Mouse (Mus musculus) hindbrain, embryonic 14.5 days (tissue): ENCODE data around the gene Ninj1. TPM values are rescaled to one million over a fixed set of nuclear protein-coding genes. Genes with fewer than 3 reads are reported as not detected.

Experiments used
- ATAC-seq: fragments of 200-750 bp; cut with Nextera tagmentation; 2 replicates; pipeline ENCODE4 v1.8.0; 2017; ENCODE audit warnings: moderate number of reproducible peaks, mild to moderate bottlenecking, moderate TSS enrichment, moderate library complexity; ENCODE audit not compliant: low FRiP score
- DNase-seq: peaks from one replicate; pipeline ENCODE4 v3.0.0-alpha.2; 2015; ENCODE audit warnings: low spot score
- H3K27ac ChIP-seq: fragments of 300-500 bp; sonication (generic); 2 replicates; pipeline ENCODE4 v1.5.1; 2014; ENCODE audit warnings: mild to moderate bottlenecking, moderate library complexity
- H3K27me3 ChIP-seq: fragments of 300-500 bp; sonication (generic); 2 replicates; pipeline ENCODE4 v1.6.1; 2014; ENCODE audit warnings: mild to moderate bottlenecking, low read length, mixed read lengths; ENCODE audit not compliant: control insufficient read depth, insufficient read depth
- H3K36me3 ChIP-seq: fragments of 300-500 bp; sonication (generic); replicated peaks from 2 replicates; pipeline ENCODE4 v1.6.1; 2014; ENCODE audit not compliant: control insufficient read depth, insufficient read depth
- H3K4me1 ChIP-seq: fragments of 300-500 bp; sonication (generic); replicated peaks from 2 replicates; pipeline ENCODE4 v1.6.1; 2014; ENCODE audit warnings: antibody characterized with exemption, low read length, mixed read lengths; ENCODE audit not compliant: control insufficient read depth, insufficient read depth
- H3K4me2 ChIP-seq: fragments of 300-500 bp; sonication (generic); replicated peaks from 2 replicates; pipeline ENCODE4 v1.6.1; 2014; ENCODE audit warnings: mild to moderate bottlenecking, moderate library complexity
- H3K4me3 ChIP-seq: fragments of 300-500 bp; sonication (generic); replicated peaks from 2 replicates; pipeline ENCODE4 v1.5.1; 2014; ENCODE audit warnings: mild to moderate bottlenecking, low read length
- H3K9ac ChIP-seq: fragments of 300-500 bp; sonication (generic); 2 replicates; pipeline ENCODE4 v1.6.1; 2014
- H3K9me3 ChIP-seq: fragments of 300-500 bp; sonication (generic); 2 replicates; pipeline ENCODE4 v1.6.1; 2016; ENCODE audit warnings: low read length; ENCODE audit not compliant: control insufficient read depth
- WGBS: fragments of 180-500 bp; shearing (Covaris S2); extraction: QIAGEN DNeasy Blood & Tissue Kit; methylation state at CpG from one replicate; pipeline ENCODE4 v1.1.7; 2014; 5-methylcytosine and 5-hydroxymethylcytosine counted together
- polyA plus RNA-seq: library from polyadenylated mRNA; unstranded; fragments of >200 nt; fragmentation: Nextera tagmentation; extraction: Ambion mirVana; gene quantifications from 2 replicates; pipeline ENCODE4 v1.2.1, GENCODE M21; 2014

The Ninj1 gene
- polyA plus RNA-seq, 1 experiment from 2014 or later: 33.3 TPM

DNA sequence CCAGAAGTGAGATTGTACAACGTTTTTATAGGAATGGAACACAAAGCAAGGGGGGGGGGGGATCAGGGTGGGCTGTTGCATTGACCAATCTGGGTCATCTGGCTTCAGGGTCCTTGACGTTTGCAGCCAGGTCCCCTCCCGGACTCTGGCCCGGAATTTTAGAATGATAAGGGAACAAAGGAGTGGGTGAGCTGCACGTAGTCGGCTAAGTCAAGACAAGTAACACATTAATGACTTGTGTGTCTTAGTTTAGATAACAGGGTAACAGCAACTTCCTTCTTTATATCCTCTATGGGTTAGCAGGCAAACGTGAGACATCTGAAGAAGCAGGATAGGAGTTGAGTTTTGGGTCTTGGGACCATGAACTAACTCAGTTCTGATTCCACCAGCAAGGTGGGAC lies 23.6 kb upstream of the Ninj1 start:
- 88% methylated on average over 7 of the region's 7 CpGs for WGBS
- Histone ChIP-seq H3K4me1 (no peaks in the 10 kb centered on the region), H3K27ac (no peak overlapping the region), H3K27me3 (no peaks in the 10 kb centered on the region), H3K9me3 (no peaks in the 10 kb centered on the region), H3K9ac (no peak overlapping the region), H3K36me3 (no peaks in the 10 kb centered on the region), H3K4me3 (no peak overlapping the region), H3K4me2 (no peak overlapping the region)
- DNase-seq (no peak), ATAC-seq (no peak)

DNA sequence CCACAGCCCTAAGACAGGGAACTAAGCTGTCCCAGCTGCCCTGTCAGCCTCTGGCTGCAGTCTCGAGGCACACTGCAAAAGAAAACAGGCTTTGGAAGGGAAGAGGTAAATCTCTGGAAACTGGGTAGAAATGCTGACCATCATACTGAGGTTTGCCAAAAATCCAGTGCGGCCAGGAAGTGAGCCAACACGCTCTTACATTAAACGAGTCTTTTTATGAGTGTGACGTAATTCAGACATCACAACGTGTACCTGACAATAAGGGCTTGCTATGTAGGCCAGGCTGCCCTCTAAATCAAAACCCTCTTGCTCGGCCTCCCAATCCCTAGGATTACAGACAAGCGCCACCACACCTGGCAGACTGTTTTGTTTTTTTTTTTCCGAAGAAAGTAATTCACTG lies 20.2 kb upstream of the Ninj1 start:
- H3K27ac ChIP-seq: no peak overlapping the region
- no peak overlapping the region for H3K9ac ChIP-seq
- DNase-seq (no peak), ATAC-seq (no peak)
- no peaks in the 10 kb centered on the region for H3K9me3 ChIP-seq
- no peaks in the 10 kb centered on the region for H3K36me3 ChIP-seq
- no peak overlapping the region for H3K4me2 ChIP-seq
- H3K27me3 ChIP-seq: no peaks in the 10 kb centered on the region
- H3K4me1 ChIP-seq: no peaks in the 10 kb centered on the region
- no peak overlapping the region for H3K4me3 ChIP-seq
- 84% methylated on average over 9 of the region's 9 CpGs for whole genome bisulfite sequencing

DNA sequence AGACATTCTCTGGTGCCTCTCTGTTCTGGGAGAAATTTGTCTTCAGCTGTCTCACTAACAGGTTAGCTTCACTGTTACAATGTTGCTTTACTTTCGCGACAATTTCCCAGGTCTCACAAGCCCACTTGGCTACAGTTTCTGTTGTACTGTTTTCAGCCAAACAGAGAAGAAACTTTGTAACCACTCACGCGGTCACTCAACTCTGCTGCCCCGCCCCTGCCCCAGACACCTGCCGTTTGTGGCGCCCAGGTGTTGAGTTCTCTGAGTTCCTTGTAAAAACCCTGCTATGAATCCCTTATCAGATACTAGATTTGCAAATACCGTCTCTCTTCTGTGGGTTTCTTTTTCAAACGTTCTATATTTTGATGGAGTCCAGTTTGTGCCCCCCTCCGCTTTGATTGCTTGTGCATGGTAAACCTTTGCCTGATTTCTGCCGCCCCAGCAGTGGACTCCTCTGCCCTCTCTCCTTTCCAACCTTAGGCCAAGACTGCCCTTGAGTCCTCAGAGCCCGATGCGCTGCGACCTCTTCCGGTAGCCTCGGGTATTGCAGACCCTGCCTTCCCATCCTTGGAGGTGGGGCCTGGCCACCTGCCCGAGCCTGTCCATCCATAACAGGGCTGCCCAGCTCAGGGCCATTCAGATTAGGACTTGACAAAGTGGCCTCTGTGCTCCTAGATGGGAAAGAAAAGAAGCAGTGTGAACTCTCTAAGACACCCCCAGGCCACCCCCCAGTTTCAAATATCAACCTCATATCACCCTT lies 17.7 kb upstream of the Ninj1 start:
- Histone ChIP-seq H3K4me1 (no peaks in the 10 kb centered on the region), H3K4me3 (no peak overlapping the region), H3K9me3 (no peaks in the 10 kb centered on the region), H3K9ac (no peak overlapping the region), H3K27me3 (no peaks in the 10 kb centered on the region), H3K27ac (no peak overlapping the region), H3K4me2 (no peak overlapping the region), H3K36me3 (no peaks in the 10 kb centered on the region)
- ATAC-seq: peak; percentile 54; the same call in 1 of the 2 replicates
- peak; percentile 89 for DNase-seq
- 19% methylated on average over 17 of the region's 17 CpGs for WGBS

DNA sequence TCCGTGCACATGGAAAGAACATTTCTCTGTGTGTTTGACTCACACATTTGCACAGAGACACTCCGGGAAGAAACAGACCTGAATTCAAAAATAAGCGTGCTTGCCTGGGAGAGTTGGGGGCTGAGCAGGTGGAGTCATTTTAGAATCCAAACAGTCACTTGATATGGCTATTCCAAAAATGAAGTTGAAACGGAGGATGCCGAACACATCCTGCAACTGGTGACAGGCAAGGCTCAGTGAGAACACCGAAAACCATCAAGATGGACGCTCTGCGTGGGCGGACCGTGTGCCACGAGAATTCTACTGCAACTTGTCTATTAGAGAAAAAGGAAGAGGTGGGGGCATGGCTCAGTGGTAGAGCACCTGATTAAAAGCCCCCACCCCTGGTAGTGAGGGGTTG lies 16.7 kb upstream of the Ninj1 start:
- no peak overlapping the region for H3K27ac ChIP-seq
- ATAC-seq (no peak), DNase-seq (no peak)
- H3K27me3 ChIP-seq: no peaks in the 10 kb centered on the region
- no peak overlapping the region for H3K9ac ChIP-seq
- H3K4me1 ChIP-seq: no peaks in the 10 kb centered on the region
- no peaks in the 10 kb centered on the region for H3K36me3 ChIP-seq
- H3K4me3 ChIP-seq: no peak overlapping the region
- H3K4me2 ChIP-seq: no peak overlapping the region
- no peaks in the 10 kb centered on the region for H3K9me3 ChIP-seq
- 96% methylated on average over 11 of the region's 11 CpGs for WGBS

DNA sequence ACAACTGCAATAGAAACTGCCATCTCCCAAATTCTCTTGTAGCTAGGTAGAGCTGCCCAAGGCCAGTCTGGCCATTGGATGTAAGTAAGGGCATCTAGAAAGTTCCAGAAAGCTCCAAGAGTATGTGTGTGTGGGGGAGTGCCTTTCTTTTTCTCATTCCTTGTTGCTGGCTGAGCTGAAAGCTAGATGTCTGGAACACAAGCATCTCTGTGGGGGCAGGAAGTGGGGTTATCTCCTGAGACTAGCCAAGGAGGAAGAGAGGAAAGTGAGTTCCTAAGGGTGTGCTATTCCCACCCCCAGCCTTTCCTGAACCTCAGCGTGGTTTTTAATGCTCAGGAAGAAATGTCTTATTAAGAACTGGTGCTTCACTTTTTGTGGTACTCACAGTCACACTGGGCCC lies 15.6 kb upstream of the Ninj1 start:
- Histone ChIP-seq H3K9me3 (no peaks in the 10 kb centered on the region), H3K9ac (no peak overlapping the region), H3K27me3 (no peaks in the 10 kb centered on the region), H3K4me3 (no peak overlapping the region), H3K4me1 (no peaks in the 10 kb centered on the region), H3K36me3 (no peaks in the 10 kb centered on the region), H3K27ac (no peak overlapping the region), H3K4me2 (no peak overlapping the region)
- DNase-seq: no peak
- ATAC-seq: no peak
- WGBS: 78% methylated on average over 1 of the region's 1 CpGs

DNA sequence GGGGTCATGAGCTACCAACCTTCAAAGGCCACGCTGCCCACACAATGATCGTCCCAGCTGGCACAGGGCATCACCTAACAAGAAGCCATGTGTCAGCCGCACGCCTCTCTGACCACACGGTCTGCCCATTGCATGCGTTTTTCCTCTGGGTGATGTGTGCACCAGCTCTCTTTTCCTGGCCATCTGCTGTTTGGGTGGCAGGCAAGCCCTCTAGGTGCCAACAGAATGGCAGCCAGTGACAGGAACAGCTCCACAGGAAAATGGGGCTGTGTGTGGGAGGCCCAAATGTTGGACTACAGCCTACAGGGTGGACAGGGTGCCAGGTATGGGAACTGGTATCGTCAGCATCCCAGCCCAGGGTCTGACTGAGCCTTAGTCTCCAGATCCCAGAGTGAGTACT lies 14.9 kb upstream of the Ninj1 start:
- no peak overlapping the region for H3K27ac ChIP-seq
- DNase-seq: no peak

DNA sequence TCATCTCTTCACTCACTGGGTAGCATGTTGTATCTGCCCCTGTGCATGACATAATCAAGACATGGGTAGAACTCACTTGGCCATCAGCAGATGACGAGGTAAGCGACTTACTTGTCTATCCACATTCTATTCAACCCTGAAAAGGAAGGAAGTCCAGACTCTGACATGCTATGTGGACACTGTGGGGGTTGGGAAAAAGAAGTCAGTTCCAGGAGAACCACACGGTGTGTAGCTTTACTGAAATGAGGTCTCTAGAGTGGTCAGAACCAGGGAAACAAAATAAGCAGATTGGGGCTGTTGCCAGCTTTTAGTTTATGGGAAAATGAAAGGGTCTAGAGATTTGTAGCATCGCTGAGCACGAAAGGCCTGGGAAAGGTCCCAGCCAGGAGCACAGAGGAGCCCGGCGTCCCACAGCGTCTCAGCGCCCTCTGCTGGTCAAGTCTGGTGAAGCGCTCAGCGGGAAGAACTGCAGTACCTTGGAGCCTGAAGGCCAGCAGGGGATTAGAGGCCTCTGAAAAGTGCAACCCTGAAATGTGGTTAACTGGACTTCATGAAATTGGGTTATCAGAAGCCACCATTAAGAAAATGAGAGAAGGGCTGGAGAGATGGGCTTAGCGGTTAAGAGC lies 14.2 kb upstream of the Ninj1 start:
- 5% methylated on average over 12 of the region's 12 CpGs for WGBS
- H3K4me1 ChIP-seq: no peaks in the 10 kb centered on the region
- ATAC-seq (peak; percentile 67), DNase-seq (peak; percentile 87)
- H3K27ac ChIP-seq: no peak overlapping the region
- H3K36me3 ChIP-seq: no peaks in the 10 kb centered on the region
- H3K4me3 ChIP-seq: no peak overlapping the region
- H3K4me2 ChIP-seq: no peak overlapping the region
- H3K9me3 ChIP-seq: no peaks in the 10 kb centered on the region
- H3K9ac ChIP-seq: no peak overlapping the region
- no peaks in the 10 kb centered on the region for H3K27me3 ChIP-seq

More for the DNA sequence above, 14.9 kb upstream of the Ninj1 start:
- Histone ChIP-seq H3K36me3 (no peaks in the 10 kb centered on the region), H3K4me1 (no peaks in the 10 kb centered on the region), H3K4me2 (no peak overlapping the region), H3K27me3 (no peaks in the 10 kb centered on the region), H3K9ac (no peak overlapping the region), H3K9me3 (no peaks in the 10 kb centered on the region), H3K4me3 (no peak overlapping the region)
- ATAC-seq: peak; percentile 47; the same call in 1 of the 2 replicates
- WGBS: 75% methylated on average over 7 of the region's 7 CpGs

DNA sequence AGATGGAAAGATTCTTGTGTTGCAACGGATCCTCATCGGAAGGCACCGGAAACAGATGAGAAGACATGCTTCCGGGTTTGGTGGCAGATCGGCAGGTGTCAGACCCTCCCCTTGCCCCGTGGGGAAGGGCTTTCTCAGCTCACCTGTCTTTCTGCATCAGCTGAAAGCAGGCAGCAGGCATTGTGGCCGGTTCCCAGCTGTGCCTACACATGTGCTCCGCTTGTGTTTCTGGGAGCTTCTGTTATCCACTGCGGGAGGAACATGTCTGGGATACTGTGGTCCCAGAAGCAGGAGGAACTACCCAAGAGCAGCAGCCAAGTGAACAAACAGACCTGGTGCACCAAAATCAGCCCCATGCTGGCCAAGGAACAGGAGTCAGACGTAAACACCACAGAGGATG lies 11.8 kb upstream of the Ninj1 start:
- Histone ChIP-seq H3K9me3 (no peaks in the 10 kb centered on the region), H3K27ac (no peak overlapping the region), H3K9ac (no peak overlapping the region), H3K4me1 (0 out of 2 replicates have a peak, but pooled peaks cover 7% of the 10 kb centered on the region), H3K4me3 (no peak overlapping the region), H3K4me2 (no peak overlapping the region), H3K36me3 (no peaks in the 10 kb centered on the region), H3K27me3 (no peaks in the 10 kb centered on the region)
- ATAC-seq (no peak), DNase-seq (no peak)
- WGBS: 84% methylated on average over 10 of the region's 10 CpGs

DNA sequence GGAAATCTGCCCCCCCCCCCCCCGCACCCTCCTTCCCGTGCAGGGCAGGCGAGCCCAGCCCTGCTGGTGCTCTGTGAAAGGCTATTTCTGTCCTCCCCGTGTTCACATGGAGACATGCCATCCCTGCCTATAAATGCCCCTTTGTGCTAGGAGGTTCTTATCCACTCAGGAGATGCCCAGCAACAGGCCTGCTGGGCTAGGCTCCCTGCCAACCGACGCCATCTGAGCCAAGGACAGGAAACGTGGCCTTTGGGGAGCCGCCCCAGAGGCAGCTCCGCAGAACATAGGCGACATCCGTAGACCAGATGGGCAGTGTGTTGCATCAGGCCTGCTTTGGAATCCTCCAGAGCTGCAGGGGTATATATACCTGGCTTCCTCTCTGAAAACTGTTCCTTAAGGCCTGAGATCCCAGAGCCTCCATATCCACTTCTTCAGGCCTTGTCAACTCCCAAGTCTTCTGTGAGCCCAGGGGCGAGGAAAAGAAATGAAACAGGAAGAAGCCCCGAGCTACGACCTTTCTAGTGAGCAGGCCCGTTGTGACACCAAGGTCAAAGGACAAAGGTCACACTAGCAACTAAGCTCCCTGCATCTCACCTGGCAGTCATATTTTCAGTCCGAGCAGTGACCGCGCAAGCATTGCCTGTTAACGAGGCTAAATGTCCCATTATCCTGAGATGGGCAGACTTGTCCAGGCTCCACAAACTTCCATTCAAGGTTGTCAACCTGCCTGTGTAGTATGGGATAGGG lies 8.3 kb upstream of the Ninj1 start:
- DNase-seq (peak; percentile 78), ATAC-seq (peak; percentile 90)
- Histone ChIP-seq H3K4me1 (0 out of 2 replicates have a peak, but pooled peaks cover 7% of the 10 kb centered on the region), H3K9ac (no peak overlapping the region), H3K9me3 (no peaks in the 10 kb centered on the region), H3K4me3 (no peak overlapping the region), H3K27me3 (no peaks in the 10 kb centered on the region), H3K36me3 (no peaks in the 10 kb centered on the region), H3K27ac (0 out of 2 replicates have a peak overlapping the region, but pooled peaks have one; percentile 51), H3K4me2 (no peak overlapping the region)
- WGBS: 57% methylated on average over 19 of the region's 19 CpGs
